ENCODE assay signal across 8 mouse cellular contexts in genomic region chr11:53431347-53432056, GRCm38 (mm10). TPM values are rescaled to one million over a fixed set of nuclear protein-coding genes. Genes with fewer than 3 reads are reported as not detected.
A peak's percentile ranks its signal among the peaks of the same experiment; 100 is the strongest.
DNase-seq lines count a peak whose midpoint lies in the region; ATAC-seq and TF ChIP-seq lines count a peak whose summit lies in the region.

No protein-coding gene starts in this region.

- peak overlapping the region; percentile 79 for H3K4me3 ChIP-seq in kidney, embryonic 14.5 days (ENCODE audit: low read length)
- peak overlapping the region; percentile 98 for H3K4me3 ChIP-seq in bone marrow, adult 2 months (replicated peaks; ENCODE audit: control insufficient read depth, low read depth, low read length)
- peak overlapping the region; percentile 69 for H3K4me3 ChIP-seq in forebrain, postnatal 0 days (ENCODE audit: low read depth, low read length)
- H3K4me3 ChIP-seq in liver, embryonic 13.5 days (replicated peaks), result peak overlapping the region; percentile 84
- H3K4me3 ChIP-seq in small intestine, adult 2 months (ENCODE audit: low read depth, low read length), result peak overlapping the region; percentile 96

- TF ChIP-seq POLR2A in bone marrow, adult 2 months (IDR thresholded peaks at IDR 0.05; ENCODE audit: borderline replicate concordance, control insufficient read depth, low read depth, low read length), result no peak
- no peak for TF ChIP-seq POLR2A in small intestine, adult 2 months (IDR thresholded peaks at IDR 0.05; ENCODE audit: low read depth, low read length)

- peak overlapping the region; percentile 57 for H3K4me2 ChIP-seq in kidney, embryonic 14.5 days (replicated peaks; ENCODE audit: low read depth, low read length)
- peak overlapping the region; percentile 74 for H3K4me2 ChIP-seq in forebrain, postnatal 0 days (ENCODE audit: low read depth)
- H3K4me2 ChIP-seq in liver, embryonic 13.5 days, result peak overlapping the region; percentile 85

- peaks cover 10% of the 10 kb centered on the region for H3K36me3 ChIP-seq in kidney, embryonic 14.5 days (ENCODE audit: control insufficient read depth, insufficient read depth, low read length)
- peaks cover 8% of the 10 kb centered on the region; the same call in 1 of the 2 replicates for H3K36me3 ChIP-seq in forebrain, postnatal 0 days (ENCODE audit: insufficient read depth)
- H3K36me3 ChIP-seq in liver, embryonic 13.5 days, result peaks cover 20% of the 10 kb centered on the region
- peaks cover 12% of the 10 kb centered on the region for H3K36me3 ChIP-seq in small intestine, adult 2 months (ENCODE audit: control insufficient read depth, insufficient read depth, low read length)

- ATAC-seq in kidney, embryonic 14.5 days (ENCODE audit: low FRiP score, low TSS enrichment), result no peak; the same call in 1 of the 2 replicates
- peak; percentile 14 for ATAC-seq in forebrain, postnatal 0 days
- peak; percentile 25 for ATAC-seq in liver, embryonic 13.5 days (ENCODE audit: low read depth)

- peak overlapping the region; percentile 35; the same call in 1 of the 2 replicates for H3K9ac ChIP-seq in kidney, embryonic 14.5 days (ENCODE audit: low read depth, low read length)
- peak overlapping the region; percentile 75 for H3K9ac ChIP-seq in forebrain, postnatal 0 days
- peak overlapping the region; percentile 61 for H3K9ac ChIP-seq in liver, embryonic 13.5 days

- 12% methylated on average over 9 of the region's 9 CpGs for WGBS in kidney, embryonic 14.5 days
- WGBS in bone marrow, adult 2 months, result 13% methylated on average over 9 of the region's 9 CpGs
- 11% methylated on average over 9 of the region's 9 CpGs for WGBS in forebrain, postnatal 0 days
- 6% methylated on average over 9 of the region's 9 CpGs for WGBS in liver, embryonic 13.5 days (ENCODE audit: insufficient replicate concordance)
- WGBS in small intestine, adult 2 months, result 4% methylated on average over 9 of the region's 9 CpGs

- DNase-seq in kidney, postnatal 14 days, result no peak
- no peak for DNase-seq in forebrain, postnatal 0 days
- peak; percentile 36 for DNase-seq in liver, embryonic 13.5 days
- DNase-seq in cerebellum, adult 9-10 months, result no peak
- DNase-seq in layer of hippocampus, postnatal 10 days (ENCODE audit: low spot score in 2 of 2), result no peak

- no peaks in the 10 kb centered on the region for H3K9me3 ChIP-seq in kidney, embryonic 14.5 days (ENCODE audit: control insufficient read depth, low read length)
- no peaks in the 10 kb centered on the region for H3K9me3 ChIP-seq in forebrain, postnatal 0 days (ENCODE audit: low read length)
- H3K9me3 ChIP-seq in liver, embryonic 13.5 days (replicated peaks), result no peaks in the 10 kb centered on the region

- H3K4me1 ChIP-seq in kidney, embryonic 14.5 days (ENCODE audit: control insufficient read depth, insufficient read depth, low read length), result peaks cover 11% of the 10 kb centered on the region; the same call in 1 of the 2 replicates
- H3K4me1 ChIP-seq in bone marrow, adult 2 months (ENCODE audit: control insufficient read depth, insufficient read depth, low read length), result peaks cover 4% of the 10 kb centered on the region
- no peaks in the 10 kb centered on the region for H3K4me1 ChIP-seq in forebrain, postnatal 0 days (ENCODE audit: insufficient read depth)
- H3K4me1 ChIP-seq in liver, embryonic 13.5 days (replicated peaks), result peaks cover 52% of the 10 kb centered on the region
- peaks cover 23% of the 10 kb centered on the region for H3K4me1 ChIP-seq in small intestine, adult 2 months (ENCODE audit: control insufficient read depth, insufficient read depth, insufficient read length, low read length)

- no peak for TF ChIP-seq CTCF in bone marrow, adult 2 months (IDR thresholded peaks at IDR 0.05; ENCODE audit: control insufficient read depth, insufficient read depth, low read length)
- no peak for TF ChIP-seq CTCF in forebrain, postnatal 0 days (IDR thresholded peaks at IDR 0.05; ENCODE audit: low read depth)
- no peak for TF ChIP-seq CTCF in small intestine, adult 2 months (IDR thresholded peaks at IDR 0.05; ENCODE audit: extremely low read depth, insufficient read length, insufficient replicate concordance, low read depth, low read length)

- H3K27ac ChIP-seq in kidney, embryonic 14.5 days (ENCODE audit: low read depth, low read length), result peak overlapping the region; percentile 12; the same call in 1 of the 2 replicates
- peak overlapping the region; percentile 85 for H3K27ac ChIP-seq in bone marrow, adult 2 months (ENCODE audit: control insufficient read depth, insufficient read depth, low read depth, low read length, poor library complexity)
- H3K27ac ChIP-seq in forebrain, postnatal 0 days (ENCODE audit: low read depth, low read length), result peak overlapping the region; percentile 83
- peak overlapping the region; percentile 88 for H3K27ac ChIP-seq in liver, embryonic 13.5 days
- H3K27ac ChIP-seq in small intestine, adult 2 months (ENCODE audit: insufficient read depth, low read depth, low read length), result peak overlapping the region; percentile 88

- no peaks in the 10 kb centered on the region for H3K27me3 ChIP-seq in kidney, embryonic 14.5 days (ENCODE audit: control insufficient read depth, insufficient read depth, low read length)
- no peaks in the 10 kb centered on the region for H3K27me3 ChIP-seq in forebrain, postnatal 0 days (ENCODE audit: insufficient read depth, low read length)
- H3K27me3 ChIP-seq in liver, embryonic 13.5 days, result no peaks in the 10 kb centered on the region
- no peaks in the 10 kb centered on the region for H3K27me3 ChIP-seq in small intestine, adult 2 months (ENCODE audit: control insufficient read depth, insufficient read depth, low read length)

RNA-seq across cellular contexts. Expression of gene Gdf9, which starts 0.7 kb away (rescaled TPM):
- polyA plus RNA-seq in kidney, embryonic 14.5 days (2014; fragmentation: Nextera tagmentation; extraction: Ambion mirVana), result 0.70 and 1.2 TPM in 2 replicates
- 0.85 TPM in 1 of 2 replicates, not detected in the other for polyA plus RNA-seq in bone marrow, adult 2 months (2011; ENCODE audit: insufficient read depth, insufficient read length, low replicate concordance, missing spikeins)
- 0.67 and 2.3 TPM in 2 replicates for total RNA-seq in forebrain, postnatal 0 days (2014; rRNA removed)
- polyA plus RNA-seq in forebrain, postnatal 0 days (2015; fragmentation: Nextera tagmentation; extraction: Ambion mirVana), result 2.0 and 3.0 TPM in 2 replicates
- polyA plus RNA-seq in liver, embryonic 13.5 days (2015; fragmentation: Nextera tagmentation; extraction: Ambion mirVana), result 0.12 and 0.28 TPM in 2 replicates
- 0.80 and 1.3 TPM in 2 replicates for polyA plus RNA-seq in small intestine, adult 2 months (2012; rRNA removed)
- 1 to 10 TPM in 1 of 2 experiments, under 1 TPM in 1; 0.67 to 1.2 TPM for total RNA-seq in layer of hippocampus, postnatal 10 days (2021)

RNA-seq across cellular contexts. Expression of gene Uqcrq, which starts 0.9 kb away (rescaled TPM):
- 574 and 755 TPM in 2 replicates for polyA plus RNA-seq in kidney, embryonic 14.5 days (2014; fragmentation: Nextera tagmentation; extraction: Ambion mirVana)
- 161 and 271 TPM in 2 replicates for polyA plus RNA-seq in bone marrow, adult 2 months (2011; ENCODE audit: insufficient read depth, insufficient read length, low replicate concordance, missing spikeins)
- total RNA-seq in forebrain, postnatal 0 days (2014; rRNA removed), result 20.6 and 30.5 TPM in 2 replicates
- polyA plus RNA-seq in forebrain, postnatal 0 days (2015; fragmentation: Nextera tagmentation; extraction: Ambion mirVana), result 822 and 1,049 TPM in 2 replicates
- polyA plus RNA-seq in liver, embryonic 13.5 days (2015; fragmentation: Nextera tagmentation; extraction: Ambion mirVana), result 611 and 667 TPM in 2 replicates
- polyA plus RNA-seq in small intestine, adult 2 months (2012; rRNA removed), result 727 and 1,116 TPM in 2 replicates
- total RNA-seq in layer of hippocampus, postnatal 10 days (2021), result 100 to 1,000 TPM; 522 to 555 TPM

RNA-seq across cellular contexts. Expression of gene Leap2, which starts 8.5 kb away (rescaled TPM):
- not detected in 2 replicates for polyA plus RNA-seq in kidney, embryonic 14.5 days (2014; fragmentation: Nextera tagmentation; extraction: Ambion mirVana)
- polyA plus RNA-seq in bone marrow, adult 2 months (2011; ENCODE audit: insufficient read depth, insufficient read length, low replicate concordance, missing spikeins), result not detected in 2 replicates
- total RNA-seq in forebrain, postnatal 0 days (2014; rRNA removed), result not detected in 2 replicates
- not detected in 2 replicates for polyA plus RNA-seq in forebrain, postnatal 0 days (2015; fragmentation: Nextera tagmentation; extraction: Ambion mirVana)
- polyA plus RNA-seq in liver, embryonic 13.5 days (2015; fragmentation: Nextera tagmentation; extraction: Ambion mirVana), result 11.3 and 13.8 TPM in 2 replicates
- polyA plus RNA-seq in small intestine, adult 2 months (2012; rRNA removed), result 35.6 and 72.2 TPM in 2 replicates
- not detected for total RNA-seq in layer of hippocampus, postnatal 10 days (2021)

RNA-seq across cellular contexts. Expression of gene Gm10447, which starts 25.4 kb away (rescaled TPM):
- 0.16 TPM in 1 of 2 replicates, not detected in the other for polyA plus RNA-seq in kidney, embryonic 14.5 days (2014; fragmentation: Nextera tagmentation; extraction: Ambion mirVana)
- 0.41 TPM in 1 of 2 replicates, not detected in the other for polyA plus RNA-seq in bone marrow, adult 2 months (2011; ENCODE audit: insufficient read depth, insufficient read length, low replicate concordance, missing spikeins)
- not detected in 2 replicates for total RNA-seq in forebrain, postnatal 0 days (2014; rRNA removed)
- polyA plus RNA-seq in forebrain, postnatal 0 days (2015; fragmentation: Nextera tagmentation; extraction: Ambion mirVana), result not detected in 2 replicates
- 0.07 TPM in 2 replicates for polyA plus RNA-seq in liver, embryonic 13.5 days (2015; fragmentation: Nextera tagmentation; extraction: Ambion mirVana)
- 0.04 TPM in 1 of 2 replicates, not detected in the other for polyA plus RNA-seq in small intestine, adult 2 months (2012; rRNA removed)
- total RNA-seq in layer of hippocampus, postnatal 10 days (2021), result under 1 TPM in 1 of 2 experiments, not detected in 1; 0.21 TPM

RNA-seq across cellular contexts. Expression of gene Shroom1, which starts 25.5 kb away (rescaled TPM):
- polyA plus RNA-seq in kidney, embryonic 14.5 days (2014; fragmentation: Nextera tagmentation; extraction: Ambion mirVana), result 1.2 and 1.9 TPM in 2 replicates
- 0.70 TPM in 1 of 2 replicates, not detected in the other for polyA plus RNA-seq in bone marrow, adult 2 months (2011; ENCODE audit: insufficient read depth, insufficient read length, low replicate concordance, missing spikeins)
- total RNA-seq in forebrain, postnatal 0 days (2014; rRNA removed), result 3.0 and 4.9 TPM in 2 replicates
- polyA plus RNA-seq in forebrain, postnatal 0 days (2015; fragmentation: Nextera tagmentation; extraction: Ambion mirVana), result 2.0 TPM in 2 replicates
- 1.5 and 1.6 TPM in 2 replicates for polyA plus RNA-seq in liver, embryonic 13.5 days (2015; fragmentation: Nextera tagmentation; extraction: Ambion mirVana)
- 2.6 and 3.0 TPM in 2 replicates for polyA plus RNA-seq in small intestine, adult 2 months (2012; rRNA removed)
- 1 to 10 TPM; 3.1 to 3.2 TPM for total RNA-seq in layer of hippocampus, postnatal 10 days (2021)

Comparison
In these comparisons a context has a peak if more than half of its experiments do, and no peak if none do; other contexts are left out.
1. H3K27ac ChIP-seq: peak in every context shown above with its lines; median percentile 88 in liver, embryonic 13.5 days; 88 in small intestine, adult 2 months; 85 in bone marrow, adult 2 months; 83 in forebrain, postnatal 0 days; 12 in kidney, embryonic 14.5 days.
2. RNA of gene Leap2, which starts 8.5 kb away (polyA plus RNA-seq): 35.6 to 72.2 TPM in small intestine, adult 2 months and 11.3 to 13.8 TPM in liver, embryonic 13.5 days; not detected in kidney, embryonic 14.5 days, not detected in bone marrow, adult 2 months and not detected in forebrain, postnatal 0 days; every median in the first group is over 10 times any median in the second.
3. Peak in every context shown above with its lines, with median percentiles within 50 percentile points of each other: H3K4me2 ChIP-seq, H3K4me3 ChIP-seq and H3K9ac ChIP-seq.